Mouse (Mus musculus) layer of hippocampus, adult 9-11 months (tissue): ENCODE measurements at regions not wholly inside any gene's neighbourhood (a gene's known extent, or its start where the extent isn't known, plus 50 kb on each side); places are given as distances from the start of the nearest gene placed in this dataset.

Experiments used
- DNase-seq: peaks from one replicate; pipeline ENCODE4 v3.0.0; 2022

GRCm38 (mm10) chr13:107873244-107873667 is 171.0 kb upstream of the Smim15 start:
- DNase-seq = no peak

DNA sequence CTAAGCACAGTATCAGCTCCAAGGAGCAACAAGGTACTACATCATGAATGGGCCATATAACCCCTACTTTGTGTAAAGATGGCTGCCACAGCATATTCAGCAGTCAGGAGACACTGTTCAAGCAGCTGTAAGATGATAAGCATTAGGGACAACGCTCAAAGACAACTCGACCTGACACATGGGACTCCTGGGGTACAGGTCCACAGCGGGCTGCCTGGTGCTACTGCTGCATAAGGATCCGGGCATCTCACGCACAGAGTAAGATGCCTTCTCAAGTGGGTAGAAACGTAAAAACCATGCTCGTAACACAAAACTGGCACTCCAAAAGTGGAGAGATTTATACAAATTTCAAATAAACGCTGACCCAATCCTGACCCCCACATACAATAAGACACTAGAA is 171.7 kb upstream of the Smim15 start:
- DNase-seq = no peak

- no peak for DNase-seq
Observed at GRCm38 (mm10) chr13:107872137-107872536, 172.1 kb upstream of the Smim15 start.

- no peak for DNase-seq
Observed at GRCm38 (mm10) chr13:107868906-107869305, 175.3 kb upstream of the Smim15 start.

GRCm38 (mm10) chr13:107866825-107867224 is 177.4 kb upstream of the Smim15 start:
- no peak for DNase-seq

- DNase-seq = no peak
Observed at GRCm38 (mm10) chr13:107862793-107863654, 181.2 kb upstream of the Smim15 start.

GRCm38 (mm10) chr13:107861384-107862134 is 182.7 kb upstream of the Smim15 start:
- DNase-seq = no peak

DNA sequence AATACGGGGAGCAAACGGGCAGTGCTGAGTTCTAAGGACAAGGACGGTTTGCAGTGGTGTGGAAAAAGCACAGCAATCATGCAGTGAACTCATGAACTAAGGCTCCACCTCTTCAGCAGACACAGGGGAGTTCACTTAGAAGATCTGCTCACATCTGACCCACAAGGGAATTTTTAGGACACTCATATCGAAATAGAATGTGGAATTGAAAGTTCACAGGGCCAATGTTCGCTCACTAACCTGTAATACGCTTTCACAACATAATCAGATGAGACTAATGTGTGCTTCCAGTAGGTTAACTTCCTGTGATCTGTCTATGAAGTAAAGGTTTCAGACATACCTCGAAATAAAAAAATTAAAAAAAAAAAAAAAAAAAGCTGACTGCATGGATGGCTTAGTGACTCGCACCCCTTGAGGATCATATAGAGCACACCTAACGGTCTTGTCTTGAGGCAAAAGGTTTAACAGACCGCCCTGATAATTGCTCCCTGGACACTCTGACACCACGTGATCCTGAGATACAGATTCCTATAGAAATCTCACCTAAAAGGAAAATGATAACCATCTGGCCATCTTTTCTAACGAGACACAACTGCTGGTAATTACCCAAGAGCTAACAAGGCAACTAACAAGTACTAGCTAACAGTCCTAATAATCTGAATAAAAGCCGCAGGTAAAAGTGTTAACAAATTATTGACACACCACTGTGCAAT is 187.0 kb upstream of the Smim15 start:
- no peak for DNase-seq

DNA sequence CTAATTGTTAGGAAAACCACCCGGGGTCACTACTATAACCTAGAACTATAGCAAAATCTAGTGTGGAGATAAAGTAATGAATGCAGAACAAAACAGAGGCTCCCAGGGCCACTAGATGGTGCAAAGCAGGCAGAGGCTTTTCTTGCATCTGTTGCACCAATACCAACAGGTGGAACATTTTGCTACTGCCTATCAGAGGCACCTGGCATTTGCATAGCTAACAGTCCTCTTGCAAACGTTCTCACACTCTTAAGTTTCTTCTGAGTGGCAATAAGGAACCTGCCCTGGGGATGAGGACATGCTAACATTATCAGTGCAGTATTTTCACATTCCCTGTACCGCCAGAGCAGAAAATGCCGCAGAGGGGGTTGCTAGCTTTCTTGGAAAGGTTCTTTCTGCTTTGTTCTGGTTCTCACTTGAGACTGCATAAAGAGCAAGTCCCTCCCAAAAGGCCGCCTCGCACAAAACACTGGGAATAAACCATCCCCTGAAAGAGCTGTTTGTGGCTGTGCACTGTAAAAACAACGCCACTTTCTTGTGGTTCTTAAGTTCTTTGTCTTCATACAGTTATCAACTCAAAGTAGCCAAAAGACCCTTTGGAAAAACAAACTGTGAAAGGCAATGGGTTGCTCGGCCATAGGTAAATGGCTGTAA is 193.2 kb upstream of the Smim15 start:
- DNase-seq = no peak

DNA sequence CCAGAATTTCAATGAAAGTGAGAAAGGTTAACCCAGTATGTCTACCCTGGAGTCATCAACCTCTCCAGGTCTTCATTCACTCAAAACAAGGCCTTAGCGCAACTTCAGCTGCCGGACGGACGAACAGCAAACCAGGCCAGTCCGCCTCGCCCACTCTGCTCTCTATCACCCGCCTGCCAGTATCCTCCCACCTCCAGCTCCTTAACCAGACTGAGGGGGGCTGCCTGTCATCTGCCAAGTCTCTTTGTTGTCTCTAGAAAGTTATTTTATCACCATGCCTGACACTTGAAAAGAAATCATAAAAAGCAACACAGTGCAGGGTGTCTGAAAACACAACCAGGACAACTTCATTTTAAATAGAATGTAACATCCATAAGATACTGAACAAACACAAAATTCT is 195.4 kb upstream of the Smim15 start:
- DNase-seq = no peak

GRCm38 (mm10) chr13:107847179-107848012 is 196.8 kb upstream of the Smim15 start:
- no peak for DNase-seq

GRCm38 (mm10) chr13:107846621-107847178 is 197.5 kb upstream of the Smim15 start:
- no peak for DNase-seq

GRCm38 (mm10) chr13:107845838-107846237 is 198.4 kb upstream of the Smim15 start:
- DNase-seq = no peak

DNA sequence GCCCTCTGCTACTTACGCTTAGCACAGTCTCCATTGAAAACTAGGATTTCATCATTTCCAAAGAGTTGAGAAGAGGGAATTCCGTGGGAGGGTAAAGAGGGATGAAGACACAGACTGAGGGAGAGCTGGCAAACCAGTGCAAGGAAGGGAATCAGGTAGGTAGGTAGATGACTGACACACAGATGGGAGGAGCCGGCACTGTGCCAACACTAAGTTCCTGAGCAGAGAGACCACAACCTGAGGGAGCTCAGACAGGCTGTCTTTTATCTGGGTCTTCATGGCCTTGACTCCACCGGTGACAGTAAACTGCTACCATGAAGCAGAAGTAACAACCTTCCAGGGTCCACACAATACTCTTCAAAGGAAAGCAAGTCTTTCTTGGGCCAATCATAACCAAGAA is 200.2 kb upstream of the Smim15 start:
- DNase-seq = no peak

GRCm38 (mm10) chr13:107838126-107838715 is 206.0 kb upstream of the Smim15 start:
- DNase-seq = peak; percentile 64

- no peak for DNase-seq
Observed at GRCm38 (mm10) chr13:107837206-107837952, 206.9 kb upstream of the Smim15 start.

- no peak for DNase-seq
Observed at GRCm38 (mm10) chr13:107835756-107836385, 208.4 kb upstream of the Smim15 start.

DNA sequence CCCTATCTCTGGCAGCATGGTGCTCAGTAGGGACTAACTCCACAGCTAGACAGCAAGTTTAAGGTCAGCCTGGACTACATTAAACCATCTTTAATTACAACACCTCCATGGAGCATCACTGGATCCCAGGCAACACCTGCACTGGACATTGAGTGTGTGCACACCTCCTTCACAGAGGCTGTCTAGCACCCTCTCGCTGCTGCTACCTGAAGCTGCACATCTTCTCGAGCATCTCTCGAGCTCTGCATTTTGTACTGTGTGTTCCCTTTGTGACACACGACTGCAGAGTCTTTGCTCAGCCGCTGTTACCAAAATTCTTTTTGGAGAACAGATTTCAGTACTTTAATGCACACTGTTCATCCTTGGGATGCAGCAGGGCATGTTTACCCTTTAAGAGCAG is 212.2 kb upstream of the Smim15 start:
- DNase-seq = no peak

GRCm38 (mm10) chr13:107831221-107831681 is 213.0 kb upstream of the Smim15 start:
- DNase-seq = peak; percentile 95

GRCm38 (mm10) chr13:107830281-107830680 is 214.0 kb upstream of the Smim15 start:
- no peak for DNase-seq
